Mouse (Mus musculus): ENCODE results near the gene Btbd9. TPM values are rescaled to one million over a fixed set of nuclear protein-coding genes. Genes with fewer than 3 reads are reported as not detected.

Gene Btbd9
- polyA plus RNA-seq, 2 experiments = 18.3 to 46.9 TPM

GRCm38 (mm10) chr17:30598300-30598699 is 22.0 kb upstream of the Btbd9 start:
- H3K36me3 ChIP-seq (ENCODE audit: control insufficient read depth, insufficient read depth, low read length) = peaks cover 79% of the 10 kb centered on the region
- TF ChIP-seq POLR2A (IDR thresholded peaks at IDR 0.05; ENCODE audit: borderline replicate concordance, extremely low read depth, insufficient read depth, insufficient read length) = no peak
- no peaks in the 10 kb centered on the region for H3K4me1 ChIP-seq (ENCODE audit: control insufficient read depth, insufficient read depth, low read length)
- H3K9ac ChIP-seq (ENCODE audit: low read depth, low read length, severe bottlenecking) = no peak overlapping the region
- 91% methylated on average over 5 of the region's 5 CpGs for WGBS
- no peak overlapping the region for H3K4me2 ChIP-seq (replicated peaks; ENCODE audit: low read depth, low read length, severe bottlenecking)
- no peak overlapping the region for H3K27ac ChIP-seq (replicated peaks; ENCODE audit: low read depth, low read length)
- ATAC-seq (ENCODE audit: low FRiP score, low read depth) (no peak), DNase-seq (ENCODE audit: low spot score) (no peak)
- no peak overlapping the region for H3K4me3 ChIP-seq (replicated peaks; ENCODE audit: low read length)
- no peaks in the 10 kb centered on the region for H3K9me3 ChIP-seq (ENCODE audit: control insufficient read depth, low read length)
- H3K27me3 ChIP-seq (ENCODE audit: control insufficient read depth, insufficient read depth, low read length) = no peaks in the 10 kb centered on the region

- no peak overlapping the region for H3K27ac ChIP-seq (replicated peaks; ENCODE audit: low read depth, low read length)
- no peaks in the 10 kb centered on the region for H3K4me1 ChIP-seq (ENCODE audit: control insufficient read depth, insufficient read depth, low read length)
- H3K36me3 ChIP-seq (ENCODE audit: control insufficient read depth, insufficient read depth, low read length) = peaks cover 78% of the 10 kb centered on the region
- H3K9ac ChIP-seq (ENCODE audit: low read depth, low read length, severe bottlenecking) = no peak overlapping the region
- no peak for TF ChIP-seq POLR2A (IDR thresholded peaks at IDR 0.05; ENCODE audit: borderline replicate concordance, extremely low read depth, insufficient read depth, insufficient read length)
- ATAC-seq (ENCODE audit: low FRiP score, low read depth) (no peak), DNase-seq (ENCODE audit: low spot score) (no peak)
- no peaks in the 10 kb centered on the region for H3K27me3 ChIP-seq (ENCODE audit: control insufficient read depth, insufficient read depth, low read length)
- H3K4me3 ChIP-seq (replicated peaks; ENCODE audit: low read length) = no peak overlapping the region
- 97% methylated on average over 9 of the region's 9 CpGs for WGBS
- no peak overlapping the region for H3K4me2 ChIP-seq (replicated peaks; ENCODE audit: low read depth, low read length, severe bottlenecking)
- H3K9me3 ChIP-seq (ENCODE audit: control insufficient read depth, low read length) = no peaks in the 10 kb centered on the region
Measured at GRCm38 (mm10) chr17:30597786-30598185, 21.5 kb upstream of the Btbd9 start.

- DNase-seq (ENCODE audit: low spot score) = no peak
- H3K36me3 ChIP-seq (ENCODE audit: control insufficient read depth, insufficient read depth, low read length) = peaks cover 55% of the 10 kb centered on the region
- WGBS = 40% methylated on average over 6 of the region's 6 CpGs
- H3K27me3 ChIP-seq (ENCODE audit: control insufficient read depth, insufficient read depth, low read length) = no peaks in the 10 kb centered on the region
- no peaks in the 10 kb centered on the region for H3K4me1 ChIP-seq (ENCODE audit: control insufficient read depth, insufficient read depth, low read length)
- no peak overlapping the region for H3K4me2 ChIP-seq (replicated peaks; ENCODE audit: low read depth, low read length, severe bottlenecking)
- no peaks in the 10 kb centered on the region for H3K9me3 ChIP-seq (ENCODE audit: control insufficient read depth, low read length)
- ATAC-seq (ENCODE audit: low FRiP score, low read depth) = no peak
- H3K4me3 ChIP-seq (replicated peaks; ENCODE audit: low read length) = no peak overlapping the region
- H3K27ac ChIP-seq (replicated peaks; ENCODE audit: low read depth, low read length) = no peak overlapping the region
- TF ChIP-seq POLR2A (IDR thresholded peaks at IDR 0.05; ENCODE audit: borderline replicate concordance, extremely low read depth, insufficient read depth, insufficient read length) = no peak
- no peak overlapping the region for H3K9ac ChIP-seq (ENCODE audit: low read depth, low read length, severe bottlenecking)
Measured at GRCm38 (mm10) chr17:30594846-30595245, 18.6 kb upstream of the Btbd9 start.

GRCm38 (mm10) chr17:30594407-30594806 is 18.1 kb upstream of the Btbd9 start:
- no peaks in the 10 kb centered on the region for H3K27me3 ChIP-seq (ENCODE audit: control insufficient read depth, insufficient read depth, low read length)
- 70% methylated on average over 5 of the region's 5 CpGs for WGBS
- H3K36me3 ChIP-seq (ENCODE audit: control insufficient read depth, insufficient read depth, low read length) = peaks cover 53% of the 10 kb centered on the region

GRCm38 (mm10) chr17:30590417-30591198 is 14.3 kb upstream of the Btbd9 start:
- no peak for TF ChIP-seq POLR2A (IDR thresholded peaks at IDR 0.05; ENCODE audit: borderline replicate concordance, extremely low read depth, insufficient read depth, insufficient read length)
- Histone ChIP-seq H3K9ac (ENCODE audit: low read depth, low read length, severe bottlenecking) (no peak overlapping the region), H3K4me2 (replicated peaks; ENCODE audit: low read depth, low read length, severe bottlenecking) (no peak overlapping the region), H3K4me1 (ENCODE audit: control insufficient read depth, insufficient read depth, low read length) (no peaks in the 10 kb centered on the region), H3K9me3 (ENCODE audit: control insufficient read depth, low read length) (no peaks in the 10 kb centered on the region), H3K4me3 (replicated peaks; ENCODE audit: low read length) (no peak overlapping the region), H3K27me3 (ENCODE audit: control insufficient read depth, insufficient read depth, low read length) (no peaks in the 10 kb centered on the region), H3K36me3 (ENCODE audit: control insufficient read depth, insufficient read depth, low read length) (peaks cover 23% of the 10 kb centered on the region), H3K27ac (replicated peaks; ENCODE audit: low read depth, low read length) (no peak overlapping the region)
- DNase-seq (ENCODE audit: low spot score) (peak; percentile 70), ATAC-seq (ENCODE audit: low FRiP score, low read depth) (no peak)
- WGBS = 65% methylated on average over 17 of the region's 17 CpGs

More at GRCm38 (mm10) chr17:30594407-30594806, 18.1 kb upstream of the Btbd9 start:
- Histone ChIP-seq H3K27ac (replicated peaks; ENCODE audit: low read depth, low read length) (no peak overlapping the region), H3K9ac (ENCODE audit: low read depth, low read length, severe bottlenecking) (no peak overlapping the region), H3K4me3 (replicated peaks; ENCODE audit: low read length) (no peak overlapping the region), H3K4me1 (ENCODE audit: control insufficient read depth, insufficient read depth, low read length) (no peaks in the 10 kb centered on the region), H3K9me3 (ENCODE audit: control insufficient read depth, low read length) (no peaks in the 10 kb centered on the region), H3K4me2 (replicated peaks; ENCODE audit: low read depth, low read length, severe bottlenecking) (no peak overlapping the region)
- ATAC-seq (ENCODE audit: low FRiP score, low read depth) = no peak
- no peak for DNase-seq (ENCODE audit: low spot score)
- no peak for TF ChIP-seq POLR2A (IDR thresholded peaks at IDR 0.05; ENCODE audit: borderline replicate concordance, extremely low read depth, insufficient read depth, insufficient read length)

All from limb, embryonic 14.5 days (tissue).